Mouse (Mus musculus) left cerebral cortex, adult 2 months (tissue): ENCODE measurements around the gene Enah. TPM values are rescaled to one million over a fixed set of nuclear protein-coding genes. Genes with fewer than 3 reads are reported as not detected.
A peak's percentile ranks its signal among the peaks of the same experiment; 100 is the strongest.

Experiments
- DNase-seq, 2 experiments: peaks; one replicate each; pipeline ENCODE4 v3.0.0; 2021 to 2022; ENCODE audit warnings: low spot score in 2 of 2, mixed read lengths in 1 of 2; ENCODE audit errors: extremely low spot score in 1 of 2
- H3K27ac ChIP-seq: fragments of 200-600 bp; 2 replicates; pipeline ENCODE4 v1.8.1; 2022
- H3K4me3 ChIP-seq: fragments of 200-600 bp; 2 replicates; pipeline ENCODE4 v1.8.1; 2022
- CTCF ChIP-seq: fragments of 200-600 bp; IDR thresholded peaks from 2 replicates; pipeline ENCODE4 v1.8.1; 2022; ENCODE audit warnings: antibody characterized with exemption, mild to moderate bottlenecking, moderate library complexity
- intact Hi-C: fragments of 180-260 bp; cut with DNase I; formaldehyde crosslinking; loops from one replicate; pipeline ENCODE4 v1.15.1; 2025
- total RNA-seq, 2 experiments: library from RNA; stranded (reverse); gene quantifications; 2 replicates each; pipeline ENCODE4 v1.2.3; 2021

Enah gene
- total RNA-seq, 2 experiments from 2014 or later, result 161 to 168 TPM

DNA sequence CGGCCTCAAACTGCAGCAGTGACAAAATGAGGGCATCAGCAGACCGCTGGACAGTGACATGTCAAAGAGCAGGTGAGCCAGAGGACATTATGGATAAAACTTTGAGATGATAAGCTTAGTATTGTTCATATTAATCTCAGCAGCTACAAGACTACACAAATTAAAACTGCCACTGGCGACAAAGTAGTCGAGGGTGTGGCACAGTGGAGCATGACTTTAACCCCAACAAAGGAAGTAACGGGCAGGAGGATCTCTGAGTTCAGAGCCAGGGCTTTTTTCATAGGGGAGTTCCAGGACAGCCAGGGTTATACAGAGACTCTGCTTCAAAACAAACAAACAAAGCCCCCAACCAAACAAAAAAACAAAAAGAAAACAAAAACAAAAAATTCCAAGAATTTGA lies 68.5 kb downstream of the Enah start:
- no peak for DNase-seq
- no peak for TF ChIP-seq CTCF
- H3K4me3 ChIP-seq, result no peak overlapping the region
- intact Hi-C loops, result no loop called here
- H3K27ac ChIP-seq, result no peak overlapping the region

DNA sequence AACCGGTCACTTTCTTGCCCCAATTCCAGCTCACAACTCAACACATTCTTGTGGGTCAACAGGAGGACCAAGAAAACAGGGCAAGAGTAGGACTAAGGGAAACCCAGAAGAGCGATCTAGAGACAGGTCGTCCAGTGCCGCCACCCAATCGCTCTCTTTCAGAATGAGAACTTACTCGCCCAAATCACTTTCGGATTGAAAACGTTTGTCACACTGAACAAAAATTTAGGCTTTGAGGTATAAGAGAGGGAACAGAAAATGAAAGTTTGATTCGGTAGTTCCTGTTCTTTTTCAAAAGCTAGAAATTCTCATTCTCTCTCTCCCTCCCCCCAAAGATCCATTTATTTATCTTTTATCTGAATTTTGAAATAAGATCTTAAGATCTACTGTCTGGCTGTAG lies 69.1 kb downstream of the Enah start:
- Histone ChIP-seq H3K27ac (no peak overlapping the region), H3K4me3 (no peak overlapping the region)
- DNase-seq, result no peak
- TF ChIP-seq CTCF, result no peak
- intact Hi-C loops, result no loop called here

DNA sequence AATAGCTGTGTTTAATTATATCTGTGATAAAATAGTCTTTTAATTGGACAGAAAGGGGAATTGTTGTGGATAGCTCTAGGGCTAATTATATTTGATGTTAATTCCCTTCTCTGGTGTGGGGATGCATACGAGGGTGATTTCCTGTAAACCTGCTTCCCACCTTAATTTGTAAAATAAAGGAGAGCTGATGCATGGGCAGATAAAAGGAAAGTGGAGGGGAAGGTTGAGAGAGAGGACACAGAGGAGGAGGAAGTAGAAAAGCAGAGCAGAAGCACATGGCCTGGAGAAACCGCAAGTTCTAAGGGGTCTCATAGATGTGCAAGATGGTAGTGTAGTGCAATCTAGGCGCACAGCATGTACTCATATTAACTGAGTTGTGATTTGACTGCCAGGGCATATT lies 71.6 kb downstream of the Enah start:
- no peak overlapping the region for H3K4me3 ChIP-seq
- no peak for TF ChIP-seq CTCF
- no peak for DNase-seq
- intact Hi-C loops, result no loop called here
- H3K27ac ChIP-seq, result no peak overlapping the region

DNA sequence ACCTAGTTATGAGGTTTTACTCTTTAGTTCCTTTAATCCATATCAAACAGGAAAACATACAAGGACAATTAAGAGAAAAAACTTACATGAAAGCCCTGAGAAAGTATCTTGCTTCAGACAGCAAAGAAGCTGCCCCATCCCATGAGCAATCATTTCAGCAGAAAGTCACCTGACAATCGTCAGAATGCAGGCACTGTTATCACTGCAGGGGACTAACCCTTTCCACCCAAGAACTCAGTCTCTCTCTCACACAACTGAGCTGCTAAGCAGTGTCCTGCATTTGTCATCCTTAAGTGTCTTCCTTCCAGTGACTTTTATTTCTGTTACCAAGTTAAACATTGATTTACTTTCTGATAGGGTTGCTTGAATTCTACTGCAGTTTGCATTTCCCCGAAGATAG lies 82.7 kb downstream of the Enah start:
- no peak for TF ChIP-seq CTCF
- H3K4me3 ChIP-seq, result no peak overlapping the region
- DNase-seq, result no peak
- H3K27ac ChIP-seq, result no peak overlapping the region
- intact Hi-C loops, result no loop called here

DNA sequence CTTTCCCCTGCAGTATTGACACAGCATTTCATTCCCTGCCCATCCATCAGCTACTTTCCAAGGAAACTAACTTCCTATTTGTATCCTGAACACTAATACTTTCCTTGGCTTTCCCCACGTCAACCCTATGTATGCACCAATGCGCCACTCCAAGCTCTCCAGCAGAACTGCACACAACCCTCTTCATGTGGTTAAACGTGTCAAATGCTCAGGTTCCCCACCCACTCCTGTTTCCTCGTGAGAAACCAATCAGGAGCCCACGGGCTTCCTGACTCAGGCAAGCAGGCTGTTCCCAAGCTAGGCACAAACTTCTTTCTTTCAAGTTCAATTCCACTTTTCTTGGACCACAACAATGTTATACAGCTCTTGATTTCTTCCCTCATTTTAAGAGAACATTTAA lies 91.4 kb downstream of the Enah start:
- no peak overlapping the region for H3K27ac ChIP-seq
- H3K4me3 ChIP-seq, result no peak overlapping the region
- no peak for TF ChIP-seq CTCF
- intact Hi-C loops, result loop anchor here (5.0 kb wide), 1 partner anchor 49 kb away; no protein-coding TSS in a partner anchor
- no peak for DNase-seq

DNA sequence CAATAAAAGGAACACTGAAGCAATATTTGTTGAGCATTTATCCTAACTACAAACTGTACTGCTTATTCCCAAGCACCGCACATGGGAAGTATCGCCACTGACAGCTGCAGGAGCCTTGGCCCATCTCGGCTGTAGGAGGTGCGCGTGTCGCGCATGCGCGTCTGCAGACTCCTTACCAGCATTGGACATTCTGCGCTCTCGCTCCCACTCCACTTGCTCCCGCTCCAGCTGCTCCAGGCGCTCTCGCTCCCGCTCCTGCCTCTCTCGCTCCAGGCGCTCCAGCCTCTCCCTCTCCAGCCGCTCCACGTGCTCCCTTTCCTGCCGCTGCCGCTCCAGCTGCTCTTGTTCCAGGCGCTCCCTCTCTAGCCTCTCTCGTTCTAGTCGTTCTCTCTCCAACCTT lies 96.4 kb downstream of the Enah start:
- TF ChIP-seq CTCF, result no peak
- Histone ChIP-seq H3K27ac (peak overlapping the region; percentile 53; the same call in 1 of the 2 replicates), H3K4me3 (peak overlapping the region; percentile 38)
- DNase-seq, result peak; percentile 51 to 63
- intact Hi-C loops, result loop anchor here (1.0 kb wide), 1 partner anchor 96 kb away; the partner anchor contains the start of gene Enah

DNA sequence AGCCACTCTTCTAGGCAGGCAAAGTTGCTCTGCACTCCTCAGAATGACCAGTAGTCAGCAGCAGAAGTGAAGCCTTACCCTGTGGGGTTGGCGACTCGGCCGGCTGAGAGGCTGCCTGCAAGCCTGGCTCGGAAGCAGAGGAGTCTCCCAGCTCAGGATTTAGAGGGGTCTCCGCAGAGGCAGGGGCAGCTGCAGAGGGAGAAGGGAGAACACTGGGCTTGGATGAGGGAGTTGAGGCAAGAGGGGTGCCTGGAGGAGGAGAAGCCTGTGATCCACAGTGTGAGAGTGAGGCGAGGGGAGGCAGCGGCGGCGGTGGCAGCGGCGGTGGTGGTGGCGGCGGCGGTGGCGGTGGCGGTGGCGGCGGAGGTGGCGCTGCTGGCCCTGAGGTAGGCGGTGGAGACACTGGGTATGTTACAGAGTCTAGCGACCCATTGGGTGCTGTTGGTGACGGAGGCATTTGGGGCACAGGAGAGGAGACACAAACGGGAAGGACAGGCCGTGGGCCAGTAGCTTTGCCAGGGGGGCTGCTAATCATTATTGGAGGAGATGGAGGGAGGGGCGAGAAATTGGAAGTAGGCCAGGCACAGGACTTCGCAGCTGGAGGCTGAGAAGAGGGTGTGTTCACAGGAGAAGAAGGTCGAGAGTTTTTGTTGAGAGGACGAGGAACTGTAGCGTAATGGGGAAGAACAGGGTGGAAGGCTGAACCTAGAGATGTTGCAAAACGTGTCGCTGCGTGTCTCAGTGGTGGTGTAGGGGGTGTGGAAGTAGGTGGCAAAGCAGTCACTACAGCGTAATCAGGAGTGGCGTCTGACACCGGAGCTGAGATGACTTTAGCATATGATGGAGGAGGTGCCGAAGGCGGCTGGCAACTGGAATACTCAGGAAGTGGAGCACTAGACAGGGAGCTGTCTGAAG lies 98.0 kb downstream of the Enah start:
- no peak overlapping the region for H3K4me3 ChIP-seq
- TF ChIP-seq CTCF, result no peak; the same call in none of the 2 replicates
- no peak overlapping the region for H3K27ac ChIP-seq
- peak in 1 of 2 experiments; percentile 16 for DNase-seq
- intact Hi-C loops, result no loop called here

DNA sequence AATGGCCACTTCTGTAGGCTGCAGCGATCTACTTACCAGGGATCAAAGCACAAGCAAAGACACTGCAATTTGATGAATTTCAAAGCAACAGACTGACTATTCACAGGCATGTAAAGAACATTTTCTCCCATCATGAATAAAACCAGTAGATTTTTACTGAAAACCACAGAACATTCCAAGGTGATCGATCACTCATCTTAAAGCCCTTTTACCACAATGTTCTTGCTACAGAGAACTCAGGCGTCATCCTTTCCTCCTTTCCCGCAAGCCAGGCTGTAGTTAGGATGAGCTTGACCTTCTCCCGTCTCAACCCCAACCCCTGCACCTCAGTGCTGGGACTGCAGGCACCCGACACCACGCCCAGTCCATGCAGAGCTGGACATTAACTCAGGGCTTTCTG lies 107.9 kb downstream of the Enah start:
- no peak overlapping the region for H3K4me3 ChIP-seq
- no peak for TF ChIP-seq CTCF
- no peak for DNase-seq
- intact Hi-C loops, result no loop called here
- no peak overlapping the region for H3K27ac ChIP-seq

DNA sequence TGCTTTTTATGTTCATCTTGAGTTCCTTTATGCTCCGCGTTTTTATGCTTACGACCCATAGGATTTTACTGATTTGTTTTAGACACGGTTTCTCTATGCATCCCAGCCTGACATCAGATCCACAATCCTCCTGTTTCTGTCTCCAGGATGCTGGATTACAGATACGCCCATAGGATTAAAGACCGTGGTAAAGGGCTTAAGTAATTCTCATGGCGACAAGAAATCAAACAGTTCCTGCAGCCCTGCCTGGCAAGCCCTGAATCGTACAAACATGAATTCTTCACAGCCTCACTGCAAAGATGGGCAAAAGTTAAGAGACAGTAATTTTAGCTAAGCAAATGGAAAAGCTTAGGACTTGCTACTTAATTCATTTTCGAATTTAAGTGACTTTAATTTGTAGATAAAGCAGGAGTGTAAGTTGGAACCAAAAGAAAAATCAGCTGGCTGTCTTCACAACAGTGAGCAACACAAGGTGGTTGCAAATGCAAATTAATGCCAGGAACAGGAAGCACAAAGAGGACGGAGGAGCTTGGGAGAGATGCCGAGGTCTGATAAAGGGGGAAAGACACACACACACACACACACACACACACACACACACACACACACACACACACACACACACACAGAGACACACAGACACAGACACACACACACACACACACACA lies 118.0 kb downstream of the Enah start:
- no peak overlapping the region for H3K27ac ChIP-seq
- TF ChIP-seq CTCF, result no peak
- intact Hi-C loops, result no loop called here
- H3K4me3 ChIP-seq, result no peak overlapping the region
- DNase-seq, result no peak

DNA sequence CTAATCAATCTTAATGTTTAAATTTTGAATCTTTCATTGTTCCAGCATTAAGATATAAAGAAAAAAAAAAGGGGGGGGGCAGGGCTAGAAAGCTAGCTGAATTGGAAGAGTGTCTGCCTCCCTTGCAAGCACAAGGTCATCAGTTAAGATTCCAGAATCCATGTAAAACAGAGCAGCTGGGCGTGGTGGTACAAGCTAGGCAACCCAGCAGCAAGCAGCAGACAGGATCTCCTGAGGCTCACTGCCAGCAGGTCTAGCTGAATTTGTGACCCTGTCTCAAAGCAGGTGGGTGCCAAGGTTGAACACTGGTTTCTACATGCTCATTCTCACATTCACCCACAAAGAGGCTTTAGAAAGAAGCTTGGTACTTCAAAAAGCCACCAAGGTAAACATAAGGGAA lies 118.9 kb downstream of the Enah start:
- Histone ChIP-seq H3K27ac (no peak overlapping the region), H3K4me3 (no peak overlapping the region)
- no peak for DNase-seq
- intact Hi-C loops, result no loop called here
- no peak for TF ChIP-seq CTCF

DNA sequence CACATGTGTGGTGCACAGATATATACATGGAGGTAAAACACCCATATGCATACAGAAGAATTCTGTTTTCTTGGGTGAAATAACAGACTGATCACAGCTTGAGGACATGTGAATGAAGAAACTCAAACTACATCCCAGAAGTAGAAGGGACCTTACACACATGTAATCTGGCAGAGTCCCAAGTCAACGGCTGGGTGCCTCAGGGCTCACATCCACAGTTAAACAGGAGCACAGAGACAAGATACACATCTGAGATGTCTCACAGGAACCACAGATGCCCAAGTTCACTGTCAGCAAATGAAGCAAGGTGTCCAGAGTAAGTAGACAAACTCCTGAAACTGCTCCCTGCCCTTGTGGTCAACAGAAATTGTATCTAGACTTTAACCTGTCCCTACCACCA lies 120.8 kb downstream of the Enah start:
- intact Hi-C loops, result no loop called here
- DNase-seq, result no peak
- no peak overlapping the region for H3K4me3 ChIP-seq
- TF ChIP-seq CTCF, result no peak
- H3K27ac ChIP-seq, result no peak overlapping the region

DNA sequence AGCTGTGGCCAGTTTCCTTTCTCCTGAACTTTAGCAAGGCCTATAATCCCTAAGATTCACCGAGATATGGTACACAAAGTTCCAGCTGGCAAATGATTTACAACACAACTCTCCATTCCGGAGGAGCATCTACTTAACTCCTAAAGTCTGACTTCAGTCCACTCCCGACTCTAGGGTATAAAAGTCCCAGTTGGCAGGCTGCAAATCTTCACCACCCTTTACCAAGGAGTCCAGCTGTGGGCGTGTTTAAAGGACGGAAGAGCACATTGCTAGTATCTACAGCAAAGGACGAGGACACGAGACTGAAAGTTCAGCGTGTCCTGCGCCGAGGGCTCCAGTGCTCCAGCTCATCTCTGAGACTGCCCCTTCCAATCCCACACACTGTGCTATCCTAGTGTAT lies 122.8 kb downstream of the Enah start:
- DNase-seq, result no peak
- Histone ChIP-seq H3K27ac (no peak overlapping the region), H3K4me3 (no peak overlapping the region)
- no peak for TF ChIP-seq CTCF
- intact Hi-C loops, result no loop called here
